Mouse (Mus musculus) limb, embryonic 12.5 days (tissue): Measurements from ENCODE around the gene Cacna1a. TPM values are rescaled to one million over a fixed set of nuclear protein-coding genes. Genes with fewer than 3 reads are reported as not detected.

Experiments used
- ATAC-seq: fragments of 200-750 bp; cut with Nextera tagmentation; 2 replicates; pipeline ENCODE4 v1.8.0; 2017; ENCODE audit warnings: low read depth, moderate TSS enrichment; ENCODE audit not compliant: insufficient number of reproducible peaks, insufficient read depth, low FRiP score, low TSS enrichment
- H3K27ac ChIP-seq: fragments of 300-500 bp; sonication (generic); 2 replicates; pipeline ENCODE4 v1.5.1; 2016; ENCODE audit warnings: mild to moderate bottlenecking, moderate library complexity
- H3K27me3 ChIP-seq: fragments of 300-500 bp; sonication (generic); 2 replicates; pipeline ENCODE4 v1.6.1; 2016; ENCODE audit warnings: mild to moderate bottlenecking, moderate library complexity
- H3K36me3 ChIP-seq: fragments of 300-500 bp; sonication (generic); 2 replicates; pipeline ENCODE4 v1.6.1; 2016; ENCODE audit warnings: mild to moderate bottlenecking, moderate library complexity
- H3K4me1 ChIP-seq: fragments of 300-500 bp; sonication (generic); replicated peaks from 2 replicates; pipeline ENCODE4 v1.6.1; 2016
- H3K4me2 ChIP-seq: fragments of 300-500 bp; sonication (generic); 2 replicates; pipeline ENCODE4 v1.6.1; 2016; ENCODE audit warnings: mild to moderate bottlenecking, moderate library complexity
- H3K4me3 ChIP-seq: fragments of 300-500 bp; sonication (generic); replicated peaks from 2 replicates; pipeline ENCODE4 v1.5.1; 2016; ENCODE audit warnings: mild to moderate bottlenecking
- H3K9ac ChIP-seq: fragments of 300-500 bp; sonication (generic); replicated peaks from 2 replicates; pipeline ENCODE4 v1.6.1; 2016; ENCODE audit warnings: mild to moderate bottlenecking, moderate library complexity
- H3K9me3 ChIP-seq: fragments of 300-500 bp; sonication (generic); 2 replicates; pipeline ENCODE4 v1.6.1; 2016; ENCODE audit warnings: mild to moderate bottlenecking, moderate library complexity
- WGBS: fragments of 180-500 bp; shearing (Covaris S2); methylation state at CpG from one replicate; pipeline ENCODE4 v1.1.7; 2016; 5-methylcytosine and 5-hydroxymethylcytosine counted together
- polyA plus RNA-seq: library from polyadenylated mRNA; unstranded; fragments of >200 nt; fragmentation: Nextera tagmentation; extraction: Ambion mirVana; gene quantifications from 2 replicates; pipeline ENCODE4 v1.2.1, GENCODE M21; 2016

Cacna1a gene
- polyA plus RNA-seq, 1 experiment from 2014 or later, result 11.9 TPM

DNA sequence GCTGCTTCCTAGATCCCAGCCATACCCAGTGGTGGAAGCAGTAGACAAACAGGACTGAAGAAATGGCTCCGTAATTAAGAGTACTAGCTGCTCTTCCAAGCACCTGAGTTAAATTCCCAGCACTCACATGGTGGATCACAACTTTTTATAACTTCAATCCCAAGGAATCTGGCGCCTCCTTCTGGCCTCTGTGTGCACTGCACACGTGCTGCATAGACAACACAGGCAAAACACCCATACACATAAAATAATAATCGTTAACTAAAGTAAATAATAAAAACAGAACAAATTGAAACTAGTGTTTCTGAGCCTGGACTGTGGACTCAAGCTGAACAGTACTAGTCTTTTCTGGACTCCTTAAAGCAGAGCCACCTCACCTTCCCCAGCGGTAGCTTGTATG is 148.7 kb downstream of the Cacna1a start:
- no peaks in the 10 kb centered on the region for H3K36me3 ChIP-seq
- H3K4me2 ChIP-seq, result no peak overlapping the region
- H3K4me3 ChIP-seq, result no peak overlapping the region
- no peak overlapping the region for H3K27ac ChIP-seq
- 0 out of 2 replicates have a peak, but pooled peaks cover 5% of the 10 kb centered on the region for H3K27me3 ChIP-seq
- ATAC-seq, result no peak
- no peak overlapping the region for H3K9ac ChIP-seq
- peaks cover 5% of the 10 kb centered on the region; the same call in 1 of the 2 replicates for H3K9me3 ChIP-seq
- H3K4me1 ChIP-seq, result no peaks in the 10 kb centered on the region
- WGBS, result 87% methylated on average over 5 of the region's 5 CpGs

DNA sequence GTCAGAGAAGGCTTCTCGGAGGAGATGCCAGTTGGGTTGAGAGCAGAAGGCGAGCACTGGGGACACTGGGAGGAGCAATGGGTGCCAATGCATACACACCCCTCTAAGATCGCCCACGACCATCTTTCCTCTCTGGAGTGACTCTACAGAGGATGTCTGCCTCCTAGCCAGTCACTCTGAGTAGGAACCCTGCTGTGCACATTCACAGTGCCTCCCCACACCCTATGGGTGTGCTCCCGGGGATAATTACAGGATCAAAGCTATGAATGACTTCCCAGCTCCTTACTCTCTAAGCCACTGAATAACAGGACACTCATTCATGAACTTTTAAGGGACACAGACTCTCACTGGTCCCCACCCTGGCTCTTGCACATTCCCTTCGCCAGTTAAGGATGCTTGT is 151.1 kb downstream of the Cacna1a start:
- Histone ChIP-seq H3K36me3 (no peaks in the 10 kb centered on the region), H3K4me2 (no peak overlapping the region), H3K9ac (no peak overlapping the region), H3K4me3 (no peak overlapping the region), H3K9me3 (no peaks in the 10 kb centered on the region), H3K27ac (no peak overlapping the region), H3K27me3 (0 out of 2 replicates have a peak, but pooled peaks cover 5% of the 10 kb centered on the region), H3K4me1 (no peaks in the 10 kb centered on the region)
- 53% methylated on average over 6 of the region's 6 CpGs for WGBS
- no peak for ATAC-seq

DNA sequence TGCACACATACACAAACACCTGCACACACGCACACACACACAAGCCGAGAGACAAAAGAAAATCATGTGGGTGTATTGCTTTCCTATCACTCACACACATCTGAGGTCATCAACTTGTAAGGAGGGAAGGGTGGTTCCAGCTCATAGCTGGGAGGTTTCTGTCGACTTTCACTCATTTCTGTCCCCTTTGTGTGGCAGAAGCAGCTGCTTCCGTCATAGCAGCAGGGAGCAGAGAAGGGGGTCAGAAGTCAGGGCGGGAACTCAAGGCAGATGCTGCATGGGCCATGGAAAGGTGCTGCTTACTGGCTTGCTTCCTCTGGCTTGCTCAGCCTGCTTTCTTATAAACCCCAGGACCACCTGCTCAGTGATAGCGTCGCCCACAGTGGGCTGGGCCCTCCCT is 154.2 kb downstream of the Cacna1a start:
- Histone ChIP-seq H3K4me3 (no peak overlapping the region), H3K36me3 (no peaks in the 10 kb centered on the region), H3K27me3 (no peaks in the 10 kb centered on the region), H3K4me2 (no peak overlapping the region), H3K9ac (no peak overlapping the region), H3K27ac (no peak overlapping the region), H3K9me3 (no peaks in the 10 kb centered on the region), H3K4me1 (peaks cover 15% of the 10 kb centered on the region)
- no peak for ATAC-seq
- 68% methylated on average over 7 of the region's 7 CpGs for WGBS

DNA sequence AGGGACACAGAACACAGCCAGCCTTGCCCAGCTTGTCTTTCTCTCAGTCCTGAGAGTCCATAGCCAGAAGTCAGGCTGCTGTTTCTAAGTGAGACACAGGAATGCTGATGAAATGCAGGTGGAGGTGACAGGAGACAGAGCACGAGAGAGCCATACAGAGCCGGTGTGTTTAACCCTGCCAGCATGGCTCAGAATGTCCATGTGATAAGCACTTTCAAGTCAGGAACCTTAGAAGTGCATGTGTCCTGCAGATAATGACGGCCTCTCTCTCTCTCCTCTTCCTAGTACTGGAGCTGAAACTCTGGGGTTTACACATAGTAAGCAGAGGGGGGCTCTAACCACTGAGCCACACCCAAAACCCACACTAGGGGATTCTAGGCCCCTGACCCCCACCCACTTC is 157.3 kb downstream of the Cacna1a start:
- 47% methylated on average over 3 of the region's 3 CpGs for WGBS
- no peak for ATAC-seq

DNA sequence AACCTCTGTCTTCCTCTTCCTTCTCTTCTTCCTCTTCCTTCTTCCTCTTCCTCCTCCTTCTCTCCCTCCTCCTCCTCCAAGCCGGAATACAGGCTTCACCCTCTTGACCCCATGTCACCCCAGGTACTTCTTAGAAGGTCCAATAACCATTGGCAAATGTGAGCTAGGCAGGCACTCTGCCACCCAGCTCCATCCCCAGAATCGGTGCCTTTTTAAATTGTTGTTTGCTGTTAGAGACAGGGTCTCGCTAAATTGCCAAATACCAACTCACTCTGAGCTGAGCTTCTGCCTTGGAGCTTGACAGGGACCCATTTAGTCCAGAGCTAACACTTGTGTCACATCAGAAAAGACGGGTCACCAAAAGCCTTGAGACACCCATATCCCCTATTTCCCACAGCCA is 164.2 kb downstream of the Cacna1a start:
- no peak overlapping the region for H3K27ac ChIP-seq
- ATAC-seq, result no peak
- H3K4me3 ChIP-seq, result no peak overlapping the region
- H3K4me1 ChIP-seq, result no peaks in the 10 kb centered on the region
- no peak overlapping the region for H3K9ac ChIP-seq
- no peaks in the 10 kb centered on the region for H3K36me3 ChIP-seq
- peaks cover 39% of the 10 kb centered on the region for H3K27me3 ChIP-seq
- H3K9me3 ChIP-seq, result no peaks in the 10 kb centered on the region
- WGBS, result 79% methylated on average over 4 of the region's 4 CpGs
- no peak overlapping the region for H3K4me2 ChIP-seq

More for the DNA sequence above, 157.3 kb downstream of the Cacna1a start:
- Histone ChIP-seq H3K27ac (no peak overlapping the region), H3K4me2 (no peak overlapping the region), H3K9ac (no peak overlapping the region), H3K9me3 (no peaks in the 10 kb centered on the region), H3K27me3 (no peaks in the 10 kb centered on the region), H3K4me1 (peaks cover 15% of the 10 kb centered on the region), H3K4me3 (no peak overlapping the region), H3K36me3 (no peaks in the 10 kb centered on the region)

DNA sequence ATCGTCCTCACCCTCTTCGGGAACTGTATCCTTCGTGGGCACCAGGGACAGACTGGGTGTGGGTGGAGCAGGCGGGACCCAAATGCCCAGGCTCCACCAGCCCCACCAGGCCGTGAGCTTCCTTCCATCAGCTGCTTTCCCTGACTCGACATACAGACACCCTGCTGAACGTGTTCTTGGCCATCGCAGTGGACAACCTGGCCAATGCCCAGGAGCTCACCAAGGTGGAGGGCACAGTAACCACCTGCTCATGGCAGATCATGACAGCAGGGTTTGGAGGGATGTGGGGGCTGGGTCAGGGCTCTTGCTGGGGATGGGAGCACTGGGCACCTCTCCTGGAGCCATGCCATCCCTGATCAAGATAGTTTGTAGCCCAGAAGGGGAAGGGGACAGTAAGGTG is 164.9 kb downstream of the Cacna1a start:
- H3K27ac ChIP-seq, result no peak overlapping the region
- WGBS, result 80% methylated on average over 8 of the region's 8 CpGs
- H3K4me3 ChIP-seq, result no peak overlapping the region
- no peaks in the 10 kb centered on the region for H3K36me3 ChIP-seq
- H3K4me1 ChIP-seq, result no peaks in the 10 kb centered on the region
- H3K9ac ChIP-seq, result no peak overlapping the region
- ATAC-seq, result no peak
- H3K4me2 ChIP-seq, result no peak overlapping the region
- H3K27me3 ChIP-seq, result peaks cover 46% of the 10 kb centered on the region
- no peaks in the 10 kb centered on the region for H3K9me3 ChIP-seq

DNA sequence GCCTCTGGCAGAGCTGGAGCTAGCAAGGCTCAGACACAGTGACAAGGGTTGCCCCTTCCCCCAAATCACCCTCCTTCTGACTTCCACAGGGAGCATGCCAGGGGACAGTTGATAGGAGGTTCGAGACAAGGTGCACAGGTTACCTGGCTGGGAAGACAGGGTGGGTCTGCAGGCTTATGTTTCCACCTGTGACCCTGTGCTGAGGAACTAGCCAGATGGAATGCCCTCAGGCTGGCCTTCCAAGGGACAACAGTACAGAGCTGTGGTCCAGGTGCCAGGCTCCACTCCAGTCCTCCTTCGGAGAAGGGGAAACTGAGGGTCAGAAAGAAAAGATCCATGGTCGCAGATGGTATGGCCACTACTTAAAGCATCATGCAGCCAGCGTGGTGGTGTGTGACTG is 165.4 kb downstream of the Cacna1a start:
- H3K36me3 ChIP-seq, result no peaks in the 10 kb centered on the region
- H3K9me3 ChIP-seq, result no peaks in the 10 kb centered on the region
- H3K4me1 ChIP-seq, result peaks cover under 1% of the 10 kb centered on the region; the same call in 1 of the 2 replicates
- ATAC-seq, result no peak
- no peak overlapping the region for H3K4me2 ChIP-seq
- no peak overlapping the region for H3K4me3 ChIP-seq
- no peak overlapping the region for H3K9ac ChIP-seq
- H3K27me3 ChIP-seq, result peaks cover 51% of the 10 kb centered on the region
- WGBS, result 81% methylated on average over 4 of the region's 4 CpGs
- H3K27ac ChIP-seq, result no peak overlapping the region

DNA sequence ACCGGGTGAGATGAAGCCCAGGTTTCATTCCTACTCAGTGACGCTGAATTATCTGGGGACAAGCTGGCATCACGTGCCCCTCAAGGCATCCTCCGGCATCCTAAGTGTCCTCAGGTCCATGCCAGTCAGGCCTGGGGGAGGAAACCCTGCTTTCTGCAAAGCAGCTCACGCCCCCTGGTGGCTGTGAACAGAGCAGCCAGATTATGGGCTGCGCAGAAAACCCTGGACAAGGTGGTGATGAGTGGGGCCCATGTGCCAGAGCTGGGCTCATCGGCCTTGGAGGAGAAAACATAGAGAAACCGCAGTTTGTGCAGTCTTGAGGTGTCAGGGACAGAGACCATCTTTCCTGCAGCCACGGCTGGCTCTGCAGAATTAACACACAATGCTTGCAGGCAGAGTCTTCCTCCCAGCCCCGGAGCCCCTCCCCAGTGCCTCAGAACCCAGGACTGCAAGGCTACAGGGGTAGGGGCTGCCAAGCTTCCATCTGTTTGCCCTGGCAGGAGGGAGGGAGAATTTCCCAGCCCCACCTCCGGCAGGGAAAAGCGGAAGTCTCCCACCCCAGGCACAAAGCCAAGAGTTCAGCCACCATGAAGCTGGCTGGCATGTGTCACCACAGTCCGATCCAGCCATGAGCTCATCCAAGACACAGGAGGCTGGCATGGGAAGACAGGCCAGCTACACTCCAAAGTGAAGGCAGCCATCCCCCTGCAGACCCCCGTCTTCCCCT is 166.2 kb downstream of the Cacna1a start:
- Histone ChIP-seq H3K4me3 (no peak overlapping the region), H3K27me3 (peaks cover 59% of the 10 kb centered on the region), H3K4me2 (no peak overlapping the region), H3K36me3 (no peaks in the 10 kb centered on the region), H3K9ac (no peak overlapping the region), H3K27ac (no peak overlapping the region), H3K4me1 (peaks cover 9% of the 10 kb centered on the region), H3K9me3 (no peaks in the 10 kb centered on the region)
- 51% methylated on average over 14 of the region's 14 CpGs for WGBS
- no peak for ATAC-seq

DNA sequence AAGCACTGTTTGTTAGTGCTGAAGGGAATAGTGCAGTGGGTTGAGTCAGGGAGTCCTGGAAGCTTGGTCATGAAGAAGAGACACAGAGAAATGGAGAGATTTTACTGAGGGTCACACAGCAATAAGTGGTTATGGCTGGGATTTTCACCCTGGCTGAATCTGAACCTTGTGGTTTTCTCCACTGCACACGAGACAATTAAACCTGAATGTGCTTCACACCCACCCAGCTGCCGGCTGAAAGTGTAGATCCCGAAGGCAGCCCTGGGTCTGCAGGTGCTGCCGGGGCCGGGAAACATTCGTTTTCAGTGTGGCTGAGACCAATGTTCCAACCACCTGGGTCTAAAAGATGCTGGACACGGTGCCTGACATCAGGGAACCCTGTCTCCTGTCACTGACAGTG is 167.0 kb downstream of the Cacna1a start:
- Histone ChIP-seq H3K9ac (no peak overlapping the region), H3K27ac (no peak overlapping the region), H3K9me3 (no peaks in the 10 kb centered on the region), H3K4me1 (peaks cover 10% of the 10 kb centered on the region), H3K27me3 (peaks cover 67% of the 10 kb centered on the region), H3K4me2 (no peak overlapping the region), H3K4me3 (no peak overlapping the region), H3K36me3 (no peaks in the 10 kb centered on the region)
- no peak for ATAC-seq
- 61% methylated on average over 7 of the region's 7 CpGs for WGBS

DNA sequence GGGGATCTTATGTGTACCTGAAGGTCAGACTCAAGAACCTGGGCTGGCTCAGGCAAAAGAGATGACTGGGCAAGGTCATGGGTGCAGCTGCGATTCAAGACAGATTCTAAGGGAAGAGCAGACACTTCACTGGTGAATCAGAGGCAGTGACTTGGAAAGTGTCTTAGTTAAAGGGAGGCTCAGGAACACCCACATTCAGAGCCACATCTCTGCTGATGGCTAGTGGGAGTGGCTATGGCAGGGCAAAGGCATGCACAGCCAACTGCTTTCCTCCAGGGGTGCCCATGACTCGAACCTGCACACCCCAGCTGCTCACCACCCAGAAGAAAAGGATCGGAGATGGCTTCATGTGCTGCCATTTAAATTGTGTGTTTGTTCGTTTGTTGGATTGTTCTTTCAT is 169.7 kb downstream of the Cacna1a start:
- Histone ChIP-seq H3K27ac (no peak overlapping the region), H3K9me3 (no peaks in the 10 kb centered on the region), H3K4me2 (no peak overlapping the region), H3K4me1 (peaks cover 10% of the 10 kb centered on the region), H3K4me3 (no peak overlapping the region), H3K36me3 (no peaks in the 10 kb centered on the region), H3K27me3 (peaks cover 92% of the 10 kb centered on the region), H3K9ac (no peak overlapping the region)
- no peak for ATAC-seq
- 70% methylated on average over 4 of the region's 4 CpGs for WGBS

DNA sequence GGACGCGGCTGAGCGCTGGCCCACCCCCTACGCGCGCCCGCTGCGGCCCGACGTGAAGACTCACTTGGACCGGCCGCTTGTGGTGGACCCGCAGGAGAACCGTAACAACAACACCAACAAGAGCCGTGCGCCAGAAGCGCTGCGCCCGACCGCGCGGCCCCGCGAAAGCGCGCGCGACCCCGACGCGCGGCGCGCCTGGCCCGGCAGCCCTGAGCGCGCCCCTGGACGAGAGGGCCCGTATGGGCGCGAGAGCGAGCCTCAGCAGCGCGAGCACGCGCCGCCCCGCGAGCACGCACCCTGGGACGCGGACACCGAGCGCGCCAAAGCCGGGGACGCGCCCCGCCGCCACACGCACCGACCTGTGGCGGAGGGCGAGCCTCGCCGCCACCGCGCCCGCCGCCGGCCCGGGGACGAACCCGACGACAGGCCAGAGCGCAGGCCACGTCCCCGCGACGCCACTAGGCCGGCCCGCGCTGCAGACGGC is 170.9 kb downstream of the Cacna1a start:
- Histone ChIP-seq H3K36me3 (no peaks in the 10 kb centered on the region), H3K27ac (no peak overlapping the region), H3K9me3 (no peaks in the 10 kb centered on the region), H3K4me1 (peaks cover 10% of the 10 kb centered on the region), H3K27me3 (peaks cover 95% of the 10 kb centered on the region), H3K4me3 (peak overlapping the region; percentile 51), H3K9ac (peak overlapping the region; percentile 50; the same call in 1 of the 2 replicates), H3K4me2 (peak overlapping the region; percentile 74)
- no peak for ATAC-seq
- under 1% methylated on average over 83 of the region's 84 CpGs for WGBS

DNA sequence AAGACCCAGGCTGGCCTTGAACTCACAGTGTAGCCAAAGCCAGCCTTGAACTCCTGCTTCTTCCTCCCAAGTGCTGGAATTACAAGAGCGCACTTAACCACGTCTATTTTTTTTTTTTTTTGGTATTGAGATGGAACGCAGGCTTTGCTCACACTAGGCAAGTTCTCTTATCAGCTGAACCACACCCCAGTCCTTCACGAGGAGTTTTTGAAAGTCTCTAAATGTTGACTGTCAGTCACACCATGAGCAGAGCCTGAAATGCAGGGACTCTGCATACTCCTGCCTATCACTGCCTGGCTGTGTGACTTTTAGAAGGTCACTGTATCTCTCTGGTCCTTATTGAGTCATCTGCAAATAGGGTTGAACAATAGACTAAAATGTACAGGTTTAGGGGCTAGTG is 173.5 kb downstream of the Cacna1a start:
- H3K27ac ChIP-seq, result no peak overlapping the region
- peaks cover 89% of the 10 kb centered on the region for H3K27me3 ChIP-seq
- no peak overlapping the region for H3K9ac ChIP-seq
- H3K4me2 ChIP-seq, result no peak overlapping the region
- no peak for ATAC-seq
- peaks cover 10% of the 10 kb centered on the region for H3K4me1 ChIP-seq
- H3K4me3 ChIP-seq, result no peak overlapping the region
- no peaks in the 10 kb centered on the region for H3K36me3 ChIP-seq
- no peaks in the 10 kb centered on the region for H3K9me3 ChIP-seq
- 70% methylated on average over 4 of the region's 4 CpGs for WGBS
